Mouse (Mus musculus) CH12.LX (cell line): ENCODE measurements at regions not wholly inside any gene's neighbourhood (a gene's known extent, or its start where the extent isn't known, plus 50 kb on each side); places are given as distances from the start of the nearest gene placed in this dataset.

ENCODE experiments used
- DNase-seq: peaks from one replicate; pipeline ENCODE4 v3.0.0-alpha.2; 2013; ENCODE audit errors: extremely low read depth
- H3K27ac ChIP-seq: 2 replicates; pipeline ENCODE4 v1.5.1; 2012; ENCODE audit warnings: low read depth, mild to moderate bottlenecking, control low read depth, moderate library complexity; ENCODE audit not compliant: insufficient read depth
- H3K27me3 ChIP-seq: replicated peaks from 2 replicates; pipeline ENCODE3; 2012; ENCODE audit warnings: inconsistent platforms
- H3K36me3 ChIP-seq, 2 experiments: replicated peaks in 1 of 2; 2 replicates each; pipeline versions ENCODE3 to v1.6.1; 2012; ENCODE audit warnings: inconsistent platforms in 1 of 2, low read length in 1 of 2, mild to moderate bottlenecking in 1 of 2, mixed read lengths in 1 of 2, moderate library complexity in 1 of 2; ENCODE audit not compliant: control insufficient read depth in 1 of 2, insufficient read depth in 1 of 2
- H3K4me1 ChIP-seq, 2 experiments: 2 replicates each; pipeline ENCODE4 v1.6.1; 2012; ENCODE audit warnings: inconsistent platforms in 1 of 2, moderate library complexity in 1 of 2; ENCODE audit not compliant: insufficient read depth in 2 of 2, control insufficient read depth in 1 of 2
- H3K4me2 ChIP-seq: 2 replicates; pipeline ENCODE4 v1.6.1; 2012; ENCODE audit warnings: low read depth, mild to moderate bottlenecking, control low read depth; ENCODE audit not compliant: poor library complexity, insufficient read depth, severe bottlenecking
- H3K4me3 ChIP-seq, 3 experiments: fragments of 150-350 bp in 1 of 3; sonication (generic) in 1 of 3; replicated peaks in 1 of 3; 2 replicates each; pipeline versions ENCODE3 to v1.5.1; 2011 to 2012; ENCODE audit warnings: low read depth in 2 of 3, low read length in 2 of 3, mild to moderate bottlenecking in 2 of 3, moderate library complexity in 2 of 3, control low read depth in 1 of 3, improper control_type of control experiment in 1 of 3, inconsistent platforms in 1 of 3, mixed read lengths in 1 of 3; ENCODE audit not compliant: poor library complexity in 1 of 3
- H3K79me2 ChIP-seq: replicated peaks from 2 replicates; pipeline ENCODE4 v1.6.1; 2012; ENCODE audit warnings: mild to moderate bottlenecking, moderate library complexity; ENCODE audit not compliant: control insufficient read depth, poor library complexity, insufficient read depth, severe bottlenecking; ENCODE audit errors: extremely low read depth
- H3K9ac ChIP-seq: 2 replicates; pipeline ENCODE4 v1.6.1; 2012; ENCODE audit warnings: low read depth, mild to moderate bottlenecking, control low read depth, moderate library complexity; ENCODE audit not compliant: insufficient read depth
- H3K9me3 ChIP-seq: replicated peaks from 2 replicates; pipeline ENCODE3; 2012; ENCODE audit warnings: low read length, inconsistent platforms, mixed read lengths
- BHLHE40 ChIP-seq: IDR thresholded peaks from 2 replicates; pipeline ENCODE4 v1.6.1; 2011; ENCODE audit warnings: mild to moderate bottlenecking, low read depth, low read length, improper control_type of control experiment
- CHD1 ChIP-seq: IDR thresholded peaks from 2 replicates; pipeline ENCODE4 v1.6.1; 2012; ENCODE audit warnings: low read depth, low read length, improper control_type of control experiment, inconsistent platforms
- CTCF ChIP-seq, 2 experiments: IDR thresholded peaks in 1 of 2; conservative IDR thresholded peaks in 1 of 2; 2 replicates each; pipeline ENCODE4 v1.5.1; 2011 to 2012; ENCODE audit warnings: low read depth in 2 of 2, low read length in 2 of 2, improper control_type of control experiment in 1 of 2, inconsistent platforms in 1 of 2, mild to moderate bottlenecking in 1 of 2, moderate library complexity in 1 of 2
- E2F4 ChIP-seq: IDR thresholded peaks from 2 replicates; pipeline ENCODE4 v1.6.1; 2011; ENCODE audit warnings: low read depth, low read length, improper control_type of control experiment; ENCODE audit not compliant: insufficient replicate concordance
- ELF1 ChIP-seq: IDR thresholded peaks from 2 replicates; pipeline ENCODE4 v1.6.1; 2014; ENCODE audit warnings: low read depth, mild to moderate bottlenecking, inconsistent platforms, low read length, improper control_type of control experiment
- EP300 ChIP-seq: IDR thresholded peaks from 2 replicates; pipeline ENCODE4 v1.6.1; 2011; ENCODE audit warnings: low read length, improper control_type of control experiment
- ETS1 ChIP-seq: conservative IDR thresholded peaks from 2 replicates; pipeline ENCODE4 v1.6.1; 2012; ENCODE audit warnings: low read depth, mild to moderate bottlenecking, inconsistent platforms, low read length, improper control_type of control experiment, moderate library complexity
- GABPA ChIP-seq: IDR thresholded peaks from 2 replicates; pipeline ENCODE4 v1.6.1; 2012; ENCODE audit warnings: low read depth, low read length, improper control_type of control experiment, inconsistent platforms; ENCODE audit not compliant: insufficient replicate concordance
- IRF4 ChIP-seq: IDR thresholded peaks from 2 replicates; pipeline ENCODE4 v1.6.1; 2014; ENCODE audit warnings: low read depth, mild to moderate bottlenecking, inconsistent platforms, low read length, improper control_type of control experiment
- JUN ChIP-seq: IDR thresholded peaks from 2 replicates; pipeline ENCODE4 v1.6.1; 2011; ENCODE audit warnings: low read depth, mild to moderate bottlenecking, low read length, improper control_type of control experiment, moderate library complexity; ENCODE audit not compliant: insufficient read depth
- MAFK ChIP-seq: IDR thresholded peaks from 2 replicates; pipeline ENCODE4 v1.6.1; 2011; ENCODE audit warnings: low read length, improper control_type of control experiment; ENCODE audit not compliant: insufficient replicate concordance
- MAX ChIP-seq: IDR thresholded peaks from 2 replicates; pipeline ENCODE4 v1.6.1; 2011; ENCODE audit warnings: low read length, improper control_type of control experiment
- MAZ ChIP-seq: IDR thresholded peaks from 2 replicates; pipeline ENCODE4 v1.6.1; 2012; ENCODE audit warnings: low read depth, mild to moderate bottlenecking, inconsistent platforms, low read length, improper control_type of control experiment, moderate library complexity
- MXI1 ChIP-seq: IDR thresholded peaks from 2 replicates; pipeline ENCODE4 v1.6.1; 2011; ENCODE audit warnings: mild to moderate bottlenecking, low read depth, low read length, improper control_type of control experiment
- NRF1 ChIP-seq: IDR thresholded peaks from 2 replicates; pipeline ENCODE4 v1.6.1; 2014; ENCODE audit warnings: low read depth, mild to moderate bottlenecking, inconsistent platforms, low read length, improper control_type of control experiment, moderate library complexity
- POLR2AphosphoS2 ChIP-seq: IDR thresholded peaks from 2 replicates; pipeline ENCODE4 v1.6.1; 2011; ENCODE audit warnings: low read depth, low read length, improper control_type of control experiment
- RAD21 ChIP-seq: IDR thresholded peaks from 2 replicates; pipeline ENCODE4 v1.6.1; 2011; ENCODE audit warnings: low read depth, mild to moderate bottlenecking, low read length, improper control_type of control experiment, moderate library complexity
- SIN3A ChIP-seq: IDR thresholded peaks from 2 replicates; pipeline ENCODE4 v1.6.1; 2012; ENCODE audit warnings: low read length, improper control_type of control experiment, inconsistent platforms
- SMC3 ChIP-seq: IDR thresholded peaks from 2 replicates; pipeline ENCODE4 v1.6.1; 2011; ENCODE audit warnings: low read depth, low read length, improper control_type of control experiment
- UBTF ChIP-seq: IDR thresholded peaks from 2 replicates; pipeline ENCODE4 v1.6.1; 2012; ENCODE audit warnings: low read depth, mild to moderate bottlenecking, inconsistent platforms, low read length, improper control_type of control experiment, moderate library complexity
- USF2 ChIP-seq: conservative IDR thresholded peaks from 2 replicates; pipeline ENCODE4 v1.6.1; 2011; ENCODE audit warnings: low read depth, low read length, improper control_type of control experiment
- ZC3H11A ChIP-seq: IDR thresholded peaks from 2 replicates; pipeline ENCODE4 v1.6.1; 2012; ENCODE audit warnings: low read depth, mild to moderate bottlenecking, inconsistent platforms, low read length, improper control_type of control experiment
- dilution Hi-C: fragments of 300-500 bp; cut with MboI; formaldehyde crosslinking; loops from 2 replicates; pipeline ENCODE4 v1.14.3; 2020; ENCODE audit warnings: low sequenced_read_pairs; ENCODE audit not compliant: extremely low pct_unique_long_range_greater_than_20kb, extremely low pct_ligation_motif_present
- in situ Hi-C: fragments of 300-500 bp; cut with MboI; formaldehyde crosslinking; loops from 3 replicates; pipeline ENCODE4 v1.14.3; 2019; ENCODE audit warnings: low sequenced_read_pairs, low pct_ligation_motif_present, low pct_unique_long_range_greater_than_20kb, mixed read lengths

DNA sequence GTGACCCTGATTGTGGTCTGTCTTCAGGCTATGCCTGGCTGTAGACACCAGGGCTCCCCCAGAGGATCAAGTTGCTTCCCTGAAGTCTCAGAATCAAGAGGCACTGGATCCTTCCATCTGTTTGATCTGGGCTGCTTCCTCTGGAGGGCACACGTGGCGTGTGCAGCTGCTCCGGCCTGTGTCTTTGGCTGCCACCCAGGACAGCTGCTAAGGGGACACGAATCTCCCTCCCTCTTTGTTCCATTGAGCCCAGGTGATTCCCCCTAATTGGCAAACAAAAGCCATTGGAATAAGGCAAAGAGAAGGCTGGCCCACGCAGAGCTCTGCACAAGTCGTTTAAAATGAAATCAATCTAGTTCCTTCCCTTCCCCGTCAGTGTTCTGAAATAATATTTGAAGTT, 170.7 kb upstream of the Gas1 start:
- in situ Hi-C loops = no loop called here
- no peak overlapping the region for H3K4me2 ChIP-seq
- H3K4me3 ChIP-seq = no peak overlapping the region
- DNase-seq = no peak
- peaks cover 76% of the 10 kb centered on the region for H3K9me3 ChIP-seq
- no peaks in the 10 kb centered on the region for H3K27me3 ChIP-seq
- H3K4me1 ChIP-seq = no peaks in the 10 kb centered on the region
- no peak overlapping the region for H3K27ac ChIP-seq
- TF ChIP-seq MAZ = no peak
- no peak for TF ChIP-seq IRF4
- no peak for TF ChIP-seq BHLHE40
- TF ChIP-seq RAD21 = no peak
- no peak for TF ChIP-seq NRF1
- no peak for TF ChIP-seq ELF1
- TF ChIP-seq JUN = no peak
- TF ChIP-seq USF2 = no peak
- no peak for TF ChIP-seq MAX
- TF ChIP-seq, all 38 proteins: peak for 0
- dilution Hi-C loops = no loop called here
- H3K9ac ChIP-seq = no peak overlapping the region
- no peaks in the 10 kb centered on the region for H3K36me3 ChIP-seq
- H3K79me2 ChIP-seq = no peaks in the 10 kb centered on the region

DNA sequence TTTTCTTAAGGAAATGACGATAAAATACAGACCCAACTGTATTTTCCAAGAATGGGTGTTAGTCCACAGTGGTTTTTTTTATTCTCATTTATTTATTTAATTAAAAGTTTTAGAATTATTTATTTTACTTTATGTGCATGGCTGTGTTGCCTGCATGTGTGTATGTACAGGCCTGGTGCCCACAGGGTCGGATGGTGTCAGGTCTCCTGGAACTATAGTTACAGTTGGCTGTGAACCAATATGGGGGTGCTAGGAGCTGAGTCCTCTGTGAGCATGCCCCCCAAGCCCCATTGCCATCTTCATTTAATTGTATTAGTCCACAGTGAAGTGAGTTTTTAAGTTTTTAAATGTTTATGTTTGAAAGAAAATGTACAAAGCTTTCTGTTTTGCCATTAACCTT, 171.3 kb upstream of the Gas1 start:
- TF ChIP-seq NRF1 (no peak), E2F4 (no peak), POLR2AphosphoS2 (no peak), SIN3A (no peak), CHD1 (no peak)
- no peaks in the 10 kb centered on the region for H3K79me2 ChIP-seq
- no peaks in the 10 kb centered on the region for H3K27me3 ChIP-seq
- in situ Hi-C loops (no loop called here), dilution Hi-C loops (no loop called here)
- H3K9me3 ChIP-seq = peaks cover 73% of the 10 kb centered on the region
- no peak for DNase-seq
- H3K36me3 ChIP-seq = no peaks in the 10 kb centered on the region
- no peaks in the 10 kb centered on the region for H3K4me1 ChIP-seq
- H3K4me3 ChIP-seq = no peak overlapping the region
- no peak overlapping the region for H3K27ac ChIP-seq
- H3K4me2 ChIP-seq = no peak overlapping the region
- no peak overlapping the region for H3K9ac ChIP-seq

DNA sequence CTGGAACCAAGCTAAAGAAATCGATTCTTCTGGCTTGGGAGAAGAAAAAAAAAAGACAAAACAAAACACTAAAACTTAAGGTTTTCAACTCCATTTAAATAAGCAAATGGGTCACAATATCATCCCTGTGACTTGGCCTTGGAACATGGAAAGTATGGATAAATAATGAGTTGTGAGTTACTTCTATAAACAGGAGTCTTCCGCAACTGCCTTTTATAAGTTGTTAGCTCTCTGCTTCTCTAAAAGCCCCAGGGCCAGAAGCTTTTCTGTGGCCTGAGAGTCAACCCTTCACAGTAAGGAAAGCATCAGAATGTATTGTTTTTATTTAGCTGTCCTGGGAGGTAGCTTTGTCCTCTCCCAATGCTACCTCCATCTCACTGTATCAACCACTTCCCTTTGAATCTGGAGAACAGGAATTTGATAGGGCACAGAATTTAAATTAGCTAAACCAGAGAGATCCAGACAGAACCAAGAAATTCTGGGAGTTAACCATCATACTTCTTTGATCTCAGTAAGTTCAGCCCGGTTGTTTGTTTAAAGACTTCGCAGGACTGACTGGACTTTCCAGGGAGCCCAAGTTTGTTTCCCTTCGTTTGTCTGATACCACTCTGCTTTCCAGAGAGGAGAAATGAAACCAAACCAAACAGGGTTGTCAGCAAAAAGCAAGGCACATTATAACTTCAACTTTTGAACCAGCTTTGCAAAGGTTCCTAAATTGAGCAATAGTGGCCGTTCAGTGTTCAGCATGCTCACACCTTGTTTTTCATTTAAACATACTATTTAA, 178.7 kb upstream of the Gas1 start:
- Histone ChIP-seq H3K36me3 (no peaks in the 10 kb centered on the region), H3K79me2 (no peaks in the 10 kb centered on the region), H3K27ac (no peak overlapping the region), H3K4me3 (no peak overlapping the region), H3K27me3 (no peaks in the 10 kb centered on the region), H3K4me1 (no peaks in the 10 kb centered on the region), H3K9ac (no peak overlapping the region), H3K9me3 (peaks cover 65% of the 10 kb centered on the region), H3K4me2 (no peak overlapping the region)
- dilution Hi-C loops (no loop called here), in situ Hi-C loops (no loop called here)
- TF ChIP-seq CHD1 (no peak), MXI1 (no peak), SIN3A (no peak), SMC3 (no peak), E2F4 (no peak), MAFK (no peak), EP300 (no peak), CTCF (conservative IDR thresholded peaks at IDR 0.05 in 1 of 2, IDR thresholded peaks at IDR 0.05 in 1 of 2; ENCODE audit: low read depth in 2 of 2, low read length in 2 of 2) (no peak), ELF1 (no peak), NRF1 (no peak), ETS1 (no peak), GABPA (no peak), RAD21 (no peak), IRF4 (no peak), JUN (no peak), ZC3H11A (no peak), MAX (no peak), USF2 (no peak), UBTF (no peak), MAZ (no peak)
- DNase-seq = no peak
